8 mouse cellular contexts compared by ENCODE assay signal in genomic region chr10:62739961-62740737, GRCm38 (mm10). TPM values are rescaled to one million over a fixed set of nuclear protein-coding genes. Genes with fewer than 3 reads are reported as not detected.
DNase-seq lines count a peak whose midpoint lies in the region; ATAC-seq lines count a peak whose summit lies in the region.
"Had no signal": no experiment of that assay in that cellular context is flagged by ENCODE, and none has a peak within 500 bp of the region (broad histone marks: within the 10 kb centered on the region; RNA-seq: fewer than 3 reads in every experiment).

No protein-coding gene starts in this region.

- no peak for ATAC-seq in intestine, embryonic 16.5 days

- no peak overlapping the region for H3K9ac ChIP-seq in intestine, embryonic 16.5 days (ENCODE audit: low read depth, low read length)

- peak; percentile 4 for DNase-seq in lung, postnatal 36 days
- no peak for DNase-seq in lung, postnatal 25 days (ENCODE audit: low spot score)
- DNase-seq in cerebellum, adult 8-10 months: peak; percentile 64
- DNase-seq in heart, postnatal 10 days: peak; percentile 38 to 41
- DNase-seq in retina, postnatal 1 day: peak; percentile 20
- DNase-seq in right cerebral cortex, postnatal 4 days: no peak

- 85% methylated on average over 4 of the region's 4 CpGs for WGBS in intestine, embryonic 16.5 days

- no peaks in the 10 kb centered on the region for H3K9me3 ChIP-seq in intestine, embryonic 16.5 days (ENCODE audit: control insufficient read depth, low read length)
- H3K9me3 ChIP-seq: megakaryocyte, embryonic 14.5 days had no signal

- no peaks in the 10 kb centered on the region for H3K4me1 ChIP-seq in intestine, embryonic 16.5 days (ENCODE audit: control insufficient read depth, insufficient read depth, low read length)

- peaks cover 8% of the 10 kb centered on the region; the same call in 1 of the 2 replicates for H3K36me3 ChIP-seq in intestine, embryonic 16.5 days (ENCODE audit: control insufficient read depth, insufficient read depth, low read length)

- no peak overlapping the region for H3K4me3 ChIP-seq in intestine, embryonic 16.5 days (ENCODE audit: low read length)
- H3K4me3 ChIP-seq: megakaryocyte, embryonic 14.5 days had no signal

- no peak overlapping the region for H3K27ac ChIP-seq in intestine, embryonic 16.5 days (ENCODE audit: low read length)

- intact Hi-C loops in heart, postnatal 10 days (cut with DNase I): no loop called here

- H3K27me3 ChIP-seq in intestine, embryonic 16.5 days (replicated peaks; ENCODE audit: control insufficient read depth, insufficient read depth, low read length): no peaks in the 10 kb centered on the region
- H3K27me3 ChIP-seq: megakaryocyte, embryonic 14.5 days had no signal

- H3K4me2 ChIP-seq in intestine, embryonic 16.5 days (ENCODE audit: low read depth, low read length): no peak overlapping the region

RNA-seq across cellular contexts. Expression of gene Stox1, which starts 14.2 kb away (rescaled TPM):
- 1 to 10 TPM; 1.1 to 2.4 TPM for total RNA-seq in heart, postnatal 10 days (2021)
- 1.6 and 1.7 TPM in 2 replicates for polyA plus RNA-seq in intestine, embryonic 16.5 days (2015; fragmentation: Nextera tagmentation; extraction: Ambion mirVana)

RNA-seq across cellular contexts. Expression of gene Ccar1, which starts 51.9 kb away (rescaled TPM):
- 10 to 100 TPM; 57.5 to 58.9 TPM for total RNA-seq in heart, postnatal 10 days (2021)
- polyA plus RNA-seq in intestine, embryonic 16.5 days (2015; fragmentation: Nextera tagmentation; extraction: Ambion mirVana): 101 and 103 TPM in 2 replicates

Comparison
In these comparisons a context has a peak if more than half of its experiments do, and no peak if none do; other contexts are left out.
1. DNase-seq: peak in lung, postnatal 36 days (single experiment), cerebellum, adult 8-10 months (single experiment), heart, postnatal 10 days (2 of 2) and retina, postnatal 1 day (single experiment); none in lung, postnatal 25 days (single experiment) and right cerebral cortex, postnatal 4 days (single experiment).